Mouse (Mus musculus) heart, embryonic 11.5 days (tissue): ENCODE measurements around the gene Aldh18a1. TPM values are rescaled to one million over a fixed set of nuclear protein-coding genes. Genes with fewer than 3 reads are reported as not detected.
A peak's percentile ranks its signal among the peaks of the same experiment; 100 is the strongest.

Experiments used
- ATAC-seq: fragments of 200-750 bp; cut with Nextera tagmentation; replicated peaks from 2 replicates; pipeline ENCODE4 v1.8.0; 2017; ENCODE audit warnings: moderate library complexity; ENCODE audit not compliant: insufficient number of reproducible peaks, low FRiP score, low TSS enrichment
- H3K27ac ChIP-seq: fragments of 300-500 bp; sonication (generic); 2 replicates; pipeline ENCODE4 v1.5.1; 2014; ENCODE audit warnings: mild to moderate bottlenecking, low read depth, low read length
- H3K27me3 ChIP-seq: fragments of 300-500 bp; sonication (generic); 2 replicates; pipeline ENCODE4 v1.6.1; 2014; ENCODE audit warnings: mild to moderate bottlenecking, low read length, mixed read lengths; ENCODE audit not compliant: control insufficient read depth, insufficient read depth
- H3K36me3 ChIP-seq: fragments of 300-500 bp; sonication (generic); 2 replicates; pipeline ENCODE4 v1.6.1; 2014; ENCODE audit warnings: mild to moderate bottlenecking, low read length, moderate library complexity, mixed read lengths; ENCODE audit not compliant: control insufficient read depth, insufficient read depth
- H3K4me1 ChIP-seq: fragments of 300-500 bp; sonication (generic); 2 replicates; pipeline ENCODE4 v1.6.1; 2014; ENCODE audit warnings: low read length; ENCODE audit not compliant: control insufficient read depth, insufficient read depth
- H3K4me2 ChIP-seq: fragments of 300-500 bp; sonication (generic); 2 replicates; pipeline ENCODE4 v1.6.1; 2014; ENCODE audit warnings: mild to moderate bottlenecking, moderate library complexity
- H3K4me3 ChIP-seq: fragments of 300-500 bp; sonication (generic); 2 replicates; pipeline ENCODE4 v1.5.1; 2014; ENCODE audit warnings: low read depth, low read length
- H3K9ac ChIP-seq: fragments of 300-500 bp; sonication (generic); 2 replicates; pipeline ENCODE4 v1.6.1; 2014; ENCODE audit warnings: mild to moderate bottlenecking, low read depth, low read length, moderate library complexity
- H3K9me3 ChIP-seq: fragments of 300-500 bp; sonication (generic); replicated peaks from 2 replicates; pipeline ENCODE4 v1.6.1; 2016; ENCODE audit warnings: low read length; ENCODE audit not compliant: control insufficient read depth
- WGBS: fragments of 180-500 bp; shearing (Covaris S2); extraction: QIAGEN DNeasy Blood & Tissue Kit; methylation state at CpG from one replicate; pipeline ENCODE4 v1.1.7; 2014; ENCODE audit not compliant: insufficient replicate concordance; 5-methylcytosine and 5-hydroxymethylcytosine counted together
- polyA plus RNA-seq: library from polyadenylated mRNA; unstranded; fragments of >200 nt; fragmentation: Nextera tagmentation; extraction: Ambion mirVana; gene quantifications from 2 replicates; pipeline ENCODE4 v1.2.1, GENCODE M21; 2014

The Aldh18a1 gene
- polyA plus RNA-seq, 1 experiment from 2014 or later = 38.9 TPM

- Histone ChIP-seq H3K9ac (peak overlapping the region; percentile 79), H3K36me3 (no peaks in the 10 kb centered on the region), H3K4me1 (peaks cover 27% of the 10 kb centered on the region), H3K27me3 (no peaks in the 10 kb centered on the region), H3K9me3 (no peaks in the 10 kb centered on the region), H3K4me2 (peak overlapping the region; percentile 89), H3K4me3 (peak overlapping the region; percentile 84), H3K27ac (peak overlapping the region; percentile 91)
- ATAC-seq = peak; percentile 32; the same call in 1 of the 2 replicates
- under 1% methylated on average over 34 of the region's 34 CpGs for WGBS
Measured at GRCm38 (mm10) chr19:40512500-40513421, 75.5 kb downstream of the Aldh18a1 start.

- peak overlapping the region; percentile 91 for H3K27ac ChIP-seq
- H3K4me3 ChIP-seq = peak overlapping the region; percentile 84
- peaks cover 27% of the 10 kb centered on the region for H3K4me1 ChIP-seq
- no peak; the same call in 1 of the 2 replicates for ATAC-seq
- 7% methylated on average over 5 of the region's 5 CpGs for WGBS
- H3K27me3 ChIP-seq = no peaks in the 10 kb centered on the region
- H3K36me3 ChIP-seq = no peaks in the 10 kb centered on the region
- H3K9ac ChIP-seq = peak overlapping the region; percentile 79; the same call in 1 of the 2 replicates
- H3K4me2 ChIP-seq = peak overlapping the region; percentile 89
- H3K9me3 ChIP-seq = no peaks in the 10 kb centered on the region
Measured at GRCm38 (mm10) chr19:40511679-40512309, 76.5 kb downstream of the Aldh18a1 start.

- WGBS = 65% methylated on average over 8 of the region's 8 CpGs
- Histone ChIP-seq H3K27ac (0 out of 2 replicates have a peak overlapping the region, but pooled peaks have one; percentile 91), H3K4me3 (peak overlapping the region; percentile 12; the same call in 1 of the 2 replicates), H3K9ac (no peak overlapping the region), H3K9me3 (no peaks in the 10 kb centered on the region), H3K27me3 (no peaks in the 10 kb centered on the region), H3K36me3 (no peaks in the 10 kb centered on the region), H3K4me1 (peaks cover 28% of the 10 kb centered on the region), H3K4me2 (peak overlapping the region; percentile 89)
- no peak for ATAC-seq
Measured at GRCm38 (mm10) chr19:40511100-40511439, 77.2 kb downstream of the Aldh18a1 start.

GRCm38 (mm10) chr19:40510387-40511099, 77.7 kb downstream of the Aldh18a1 start:
- Histone ChIP-seq H3K27ac (no peak overlapping the region), H3K9me3 (no peaks in the 10 kb centered on the region), H3K4me1 (peaks cover 31% of the 10 kb centered on the region), H3K27me3 (no peaks in the 10 kb centered on the region), H3K9ac (no peak overlapping the region), H3K36me3 (no peaks in the 10 kb centered on the region), H3K4me2 (peak overlapping the region; percentile 89; the same call in 1 of the 2 replicates), H3K4me3 (no peak overlapping the region)
- WGBS = 67% methylated on average over 13 of the region's 13 CpGs
- ATAC-seq = no peak

- H3K27ac ChIP-seq = no peak overlapping the region
- no peaks in the 10 kb centered on the region for H3K9me3 ChIP-seq
- ATAC-seq = no peak
- H3K4me2 ChIP-seq = no peak overlapping the region
- no peak overlapping the region for H3K4me3 ChIP-seq
- WGBS = 85% methylated on average over 2 of the region's 2 CpGs
- H3K4me1 ChIP-seq = peaks cover 38% of the 10 kb centered on the region
- H3K27me3 ChIP-seq = no peaks in the 10 kb centered on the region
- no peaks in the 10 kb centered on the region for H3K36me3 ChIP-seq
- H3K9ac ChIP-seq = no peak overlapping the region
Measured at GRCm38 (mm10) chr19:40509274-40509673, 79.0 kb downstream of the Aldh18a1 start.

- Histone ChIP-seq H3K9ac (no peak overlapping the region), H3K36me3 (no peaks in the 10 kb centered on the region), H3K27ac (no peak overlapping the region), H3K4me3 (no peak overlapping the region), H3K4me2 (no peak overlapping the region), H3K9me3 (no peaks in the 10 kb centered on the region), H3K4me1 (peaks cover 39% of the 10 kb centered on the region), H3K27me3 (no peaks in the 10 kb centered on the region)
- 48% methylated on average over 2 of the region's 2 CpGs for WGBS
- ATAC-seq = no peak
Measured at GRCm38 (mm10) chr19:40508851-40509250, 79.4 kb downstream of the Aldh18a1 start.

- Histone ChIP-seq H3K4me3 (no peak overlapping the region), H3K27ac (no peak overlapping the region), H3K9ac (no peak overlapping the region), H3K9me3 (no peaks in the 10 kb centered on the region), H3K36me3 (no peaks in the 10 kb centered on the region), H3K27me3 (no peaks in the 10 kb centered on the region), H3K4me2 (no peak overlapping the region), H3K4me1 (peaks cover 36% of the 10 kb centered on the region)
- 88% methylated on average over 3 of the region's 3 CpGs for WGBS
- ATAC-seq = no peak
Measured at GRCm38 (mm10) chr19:40506965-40507364, 81.3 kb downstream of the Aldh18a1 start.

- no peaks in the 10 kb centered on the region for H3K27me3 ChIP-seq
- no peaks in the 10 kb centered on the region for H3K9me3 ChIP-seq
- no peak overlapping the region for H3K9ac ChIP-seq
- peak overlapping the region; percentile 35; the same call in 1 of the 2 replicates for H3K27ac ChIP-seq
- ATAC-seq = no peak
- 51% methylated on average over 7 of the region's 7 CpGs for WGBS
- peaks cover 29% of the 10 kb centered on the region for H3K4me1 ChIP-seq
- H3K4me3 ChIP-seq = no peak overlapping the region
- H3K36me3 ChIP-seq = no peaks in the 10 kb centered on the region
- H3K4me2 ChIP-seq = peak overlapping the region; percentile 14; the same call in 1 of the 2 replicates
Measured at GRCm38 (mm10) chr19:40504336-40504735, 83.9 kb downstream of the Aldh18a1 start.
